Mouse (Mus musculus) lung, postnatal 0 days (tissue): ENCODE measurements around the gene Hist2h4. TPM values are rescaled to one million over a fixed set of nuclear protein-coding genes. Genes with fewer than 3 reads are reported as not detected.

Experiments
- ATAC-seq: fragments of 200-750 bp; cut with Nextera tagmentation; 2 replicates; pipeline ENCODE4 v1.8.0; 2017; ENCODE audit warnings: moderate library complexity
- DNase-seq: peaks from one replicate; pipeline ENCODE4 v3.0.0-alpha.2; 2016; ENCODE audit warnings: low spot score
- H3K27ac ChIP-seq: fragments of 300-500 bp; sonication (generic); 2 replicates; pipeline ENCODE4 v1.5.1; 2014; ENCODE audit warnings: antibody characterized with exemption, mild to moderate bottlenecking, low read length, mixed read lengths
- H3K27me3 ChIP-seq: fragments of 300-500 bp; sonication (generic); replicated peaks from 2 replicates; pipeline ENCODE4 v1.6.1; 2014; ENCODE audit warnings: low read length, mixed read lengths; ENCODE audit not compliant: insufficient read depth
- H3K36me3 ChIP-seq: fragments of 300-500 bp; sonication (generic); 2 replicates; pipeline ENCODE4 v1.6.1; 2014; ENCODE audit warnings: low read length, mixed read lengths; ENCODE audit not compliant: insufficient read depth
- H3K4me1 ChIP-seq: fragments of 300-500 bp; sonication (generic); 2 replicates; pipeline ENCODE4 v1.6.1; 2014; ENCODE audit warnings: antibody characterized with exemption, low read depth, low read length, mixed read lengths; ENCODE audit not compliant: insufficient read depth
- H3K4me2 ChIP-seq: fragments of 300-500 bp; sonication (generic); replicated peaks from 2 replicates; pipeline ENCODE4 v1.6.1; 2014; ENCODE audit warnings: low read depth, mild to moderate bottlenecking, low read length, moderate library complexity, mixed read lengths
- H3K4me3 ChIP-seq: fragments of 300-500 bp; sonication (generic); 2 replicates; pipeline ENCODE4 v1.5.1; 2014; ENCODE audit warnings: low read depth, low read length
- H3K9ac ChIP-seq: fragments of 300-500 bp; sonication (generic); replicated peaks from 2 replicates; pipeline ENCODE4 v1.6.1; 2014; ENCODE audit warnings: low read depth, mild to moderate bottlenecking
- H3K9me3 ChIP-seq: fragments of 300-500 bp; sonication (generic); 2 replicates; pipeline ENCODE4 v1.6.1; 2016; ENCODE audit warnings: low read length, mixed read lengths
- CTCF ChIP-seq: IDR thresholded peaks from 2 replicates; pipeline ENCODE4 v1.5.1; 2016; ENCODE audit warnings: antibody characterized with exemption, mild to moderate bottlenecking
- EP300 ChIP-seq: IDR thresholded peaks from 2 replicates; pipeline ENCODE4 v1.6.1; 2016; ENCODE audit warnings: antibody characterized with exemption, mild to moderate bottlenecking, control low read depth
- WGBS: fragments of 180-500 bp; shearing (Covaris S2); extraction: QIAGEN DNeasy Blood & Tissue Kit; methylation state at CpG from one replicate; pipeline ENCODE4 v1.1.7; 2014; 5-methylcytosine and 5-hydroxymethylcytosine counted together
- polyA plus RNA-seq: library from polyadenylated mRNA; unstranded; fragments of >200 nt; fragmentation: Nextera tagmentation; extraction: Ambion mirVana; gene quantifications from 2 replicates; pipeline ENCODE4 v1.2.1, GENCODE M21; 2015

The Hist2h4 gene
- polyA plus RNA-seq, 1 experiment from 2014 or later, result 9.8 TPM

GRCm38 (mm10) chr3:96231758-96232120 is 31.4 kb downstream of the Hist2h4 start:
- Histone ChIP-seq H3K9ac (no peak overlapping the region), H3K4me1 (no peaks in the 10 kb centered on the region), H3K9me3 (no peaks in the 10 kb centered on the region), H3K27me3 (no peaks in the 10 kb centered on the region), H3K4me2 (no peak overlapping the region), H3K36me3 (no peaks in the 10 kb centered on the region), H3K4me3 (no peak overlapping the region), H3K27ac (no peak overlapping the region)
- DNase-seq, result peak; percentile 86
- peak; percentile 52 for TF ChIP-seq EP300
- TF ChIP-seq CTCF, result no peak
- ATAC-seq, result peak; percentile 82
- WGBS, result 51% methylated on average over 2 of the region's 2 CpGs

- WGBS, result 65% methylated on average over 4 of the region's 4 CpGs
- Histone ChIP-seq H3K9ac (no peak overlapping the region), H3K36me3 (no peaks in the 10 kb centered on the region), H3K27me3 (no peaks in the 10 kb centered on the region), H3K4me1 (no peaks in the 10 kb centered on the region), H3K9me3 (no peaks in the 10 kb centered on the region), H3K4me2 (no peak overlapping the region), H3K4me3 (no peak overlapping the region), H3K27ac (no peak overlapping the region)
- no peak for ATAC-seq
- TF ChIP-seq CTCF (no peak), EP300 (no peak)
- no peak for DNase-seq
Observed at GRCm38 (mm10) chr3:96230910-96231757, 32.0 kb downstream of the Hist2h4 start.

GRCm38 (mm10) chr3:96230404-96230803 is 32.7 kb downstream of the Hist2h4 start:
- Histone ChIP-seq H3K27me3 (no peaks in the 10 kb centered on the region), H3K27ac (no peak overlapping the region), H3K9me3 (no peaks in the 10 kb centered on the region), H3K9ac (no peak overlapping the region), H3K4me3 (no peak overlapping the region), H3K4me2 (no peak overlapping the region), H3K4me1 (no peaks in the 10 kb centered on the region), H3K36me3 (no peaks in the 10 kb centered on the region)
- DNase-seq (no peak), ATAC-seq (no peak)
- TF ChIP-seq CTCF (no peak), EP300 (no peak)
- WGBS, result 66% methylated on average over 2 of the region's 2 CpGs

GRCm38 (mm10) chr3:96228828-96229227 is 34.3 kb downstream of the Hist2h4 start:
- Histone ChIP-seq H3K4me1 (no peaks in the 10 kb centered on the region; the same call in 1 of the 2 replicates), H3K27me3 (no peaks in the 10 kb centered on the region), H3K4me3 (no peak overlapping the region), H3K4me2 (no peak overlapping the region), H3K9me3 (no peaks in the 10 kb centered on the region), H3K36me3 (no peaks in the 10 kb centered on the region), H3K9ac (no peak overlapping the region), H3K27ac (no peak overlapping the region)
- ATAC-seq (no peak), DNase-seq (no peak)
- no peak for TF ChIP-seq CTCF
- no peak for TF ChIP-seq EP300
- WGBS, result 50% methylated on average over 2 of the region's 2 CpGs

GRCm38 (mm10) chr3:96226695-96227648 is 36.1 kb downstream of the Hist2h4 start:
- H3K9ac ChIP-seq, result no peak overlapping the region
- peaks cover 3% of the 10 kb centered on the region; the same call in 1 of the 2 replicates for H3K4me1 ChIP-seq
- H3K9me3 ChIP-seq, result no peaks in the 10 kb centered on the region
- DNase-seq, result peak; percentile 74
- no peak overlapping the region for H3K4me3 ChIP-seq
- no peak overlapping the region for H3K27ac ChIP-seq
- WGBS, result 48% methylated on average over 8 of the region's 8 CpGs
- H3K4me2 ChIP-seq, result no peak overlapping the region
- no peaks in the 10 kb centered on the region for H3K36me3 ChIP-seq
- TF ChIP-seq EP300 (no peak), CTCF (no peak)
- no peaks in the 10 kb centered on the region for H3K27me3 ChIP-seq
- peak; percentile 70 for ATAC-seq

GRCm38 (mm10) chr3:96225421-96225820 is 37.7 kb downstream of the Hist2h4 start:
- no peak for TF ChIP-seq CTCF
- no peak for TF ChIP-seq EP300
- WGBS, result 48% methylated on average over 2 of the region's 2 CpGs
- Histone ChIP-seq H3K36me3 (no peaks in the 10 kb centered on the region), H3K4me2 (no peak overlapping the region), H3K27ac (no peak overlapping the region), H3K27me3 (no peaks in the 10 kb centered on the region), H3K9me3 (no peaks in the 10 kb centered on the region), H3K4me1 (peaks cover 9% of the 10 kb centered on the region; the same call in 1 of the 2 replicates), H3K4me3 (no peak overlapping the region), H3K9ac (no peak overlapping the region)
- ATAC-seq (no peak), DNase-seq (no peak)
